Comparison of ENCODE assay signal across 15 mouse cellular contexts in the genomic region with DNA sequence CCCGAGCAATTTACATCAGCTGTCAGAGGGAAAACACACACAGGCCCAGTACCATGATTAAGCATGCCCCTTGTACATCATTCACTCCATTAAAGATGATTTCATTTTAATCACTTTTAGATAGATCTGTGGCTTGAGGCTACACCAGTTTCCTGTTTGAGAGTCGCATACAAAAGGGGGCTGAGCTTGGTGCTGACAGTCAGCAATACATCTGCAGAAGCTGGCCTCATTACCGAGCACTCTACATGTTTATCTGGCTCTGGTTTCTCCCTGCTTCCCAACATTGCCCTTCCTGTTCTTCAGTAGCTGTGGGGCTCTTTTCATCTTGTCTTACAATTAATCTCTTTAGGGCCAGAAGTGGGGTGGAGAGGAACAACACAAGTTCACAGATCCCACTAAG. TPM values are rescaled to one million over a fixed set of nuclear protein-coding genes. Genes with fewer than 3 reads are reported as not detected.
DNase-seq lines count a peak whose midpoint lies in the region; ATAC-seq and TF ChIP-seq lines count a peak whose summit lies in the region.
"Had no signal": no experiment of that assay in that cellular context is flagged by ENCODE, and none has a peak within 500 bp of the region (broad histone marks: within the 10 kb centered on the region; RNA-seq: fewer than 3 reads in every experiment).

No protein-coding gene starts in this region.

- no peaks in the 10 kb centered on the region for H3K9me3 ChIP-seq in embryonic facial prominence, embryonic 14.5 days (ENCODE audit: control insufficient read depth, low read length)
- H3K9me3 ChIP-seq in embryonic facial prominence, embryonic 10.5 days, result no peaks in the 10 kb centered on the region
- H3K9me3 ChIP-seq: forebrain, embryonic 12.5 days; heart, embryonic 15.5 days; hindbrain, embryonic 10.5 days had no signal

- H3K4me3 ChIP-seq in embryonic facial prominence, embryonic 14.5 days (ENCODE audit: low read depth, low read length), result no peak overlapping the region
- no peak overlapping the region for H3K4me3 ChIP-seq in embryonic facial prominence, embryonic 10.5 days
- H3K4me3 ChIP-seq in lung, adult 2 months (replicated peaks; ENCODE audit: extremely low read depth, low read depth, low read length), result no peak overlapping the region
- H3K4me3 ChIP-seq: forebrain, embryonic 12.5 days; gastrocnemius, adult 2 months; heart, embryonic 15.5 days; hindbrain, embryonic 10.5 days had no signal

- no peak overlapping the region for H3K27ac ChIP-seq in embryonic facial prominence, embryonic 14.5 days (replicated peaks; ENCODE audit: low read depth, low read length)
- H3K27ac ChIP-seq in embryonic facial prominence, embryonic 10.5 days (replicated peaks), result no peak overlapping the region
- H3K27ac ChIP-seq: forebrain, embryonic 12.5 days; gastrocnemius, adult 2 months; heart, embryonic 15.5 days; hindbrain, embryonic 10.5 days had no signal

- H3K36me3 ChIP-seq in embryonic facial prominence, embryonic 14.5 days (ENCODE audit: control insufficient read depth, insufficient read depth, low read length), result no peaks in the 10 kb centered on the region
- H3K36me3 ChIP-seq in embryonic facial prominence, embryonic 10.5 days (replicated peaks), result no peaks in the 10 kb centered on the region
- H3K36me3 ChIP-seq: forebrain, embryonic 12.5 days; heart, embryonic 15.5 days; hindbrain, embryonic 10.5 days had no signal

- 0 out of 2 replicates have a peak, but pooled peaks cover 3% of the 10 kb centered on the region for H3K4me1 ChIP-seq in embryonic facial prominence, embryonic 14.5 days (ENCODE audit: control insufficient read depth, insufficient read depth, low read length)
- peaks cover 32% of the 10 kb centered on the region for H3K4me1 ChIP-seq in embryonic facial prominence, embryonic 10.5 days
- peaks cover 5% of the 10 kb centered on the region; the same call in 1 of the 2 replicates for H3K4me1 ChIP-seq in lung, adult 2 months (ENCODE audit: control insufficient read depth, insufficient read depth, low read length)

- whole genome bisulfite sequencing in embryonic facial prominence, embryonic 14.5 days, result 26% methylated on average over 3 of the region's 3 CpGs
- WGBS in embryonic facial prominence, embryonic 10.5 days, result 50% methylated on average over 3 of the region's 3 CpGs
- 35% methylated on average over 3 of the region's 3 CpGs for WGBS in lung, adult 2 months

- ATAC-seq in embryonic facial prominence, embryonic 14.5 days (ENCODE audit: low read depth), result peak; percentile 21; the same call in 1 of the 2 replicates
- peak; percentile 52 for ATAC-seq in inflammation-experienced regulatory T-cells, adult 6 months
- ATAC-seq in frontal cortex, adult (ENCODE audit: low TSS enrichment), result no peak

- TF ChIP-seq CTCF in lung, adult 2 months (IDR thresholded peaks at IDR 0.05; ENCODE audit: insufficient read depth, low read length), result no peak

- H3K9ac ChIP-seq in embryonic facial prominence, embryonic 14.5 days (ENCODE audit: low read depth, low read length), result no peak overlapping the region
- H3K9ac ChIP-seq: forebrain, embryonic 12.5 days; heart, embryonic 15.5 days had no signal

- H3K4me2 ChIP-seq in embryonic facial prominence, embryonic 14.5 days (ENCODE audit: low read depth, low read length), result no peak overlapping the region
- H3K4me2 ChIP-seq: forebrain, embryonic 12.5 days; heart, embryonic 15.5 days had no signal

- DNase-seq in embryonic facial prominence, embryonic 14.5 days (ENCODE audit: low spot score), result peak; percentile 50
- DNase-seq in embryonic facial prominence, embryonic 10.5 days (ENCODE audit: low spot score), result no peak
- DNase-seq in lung, postnatal 10 days, result peak; percentile 28
- DNase-seq in lung, adult 2 months, result no peak
- DNase-seq in CD4-positive helper T cell, adult 2 months (ENCODE audit: low read depth, low spot score), result peak; percentile 31
- DNase-seq in spleen, postnatal 14 days (ENCODE audit: low spot score in 2 of 2), result no peak
- DNase-seq: cerebellum, adult 11-12 months; gastrocnemius, adult 2 months; heart, adult 11 months; kidney, postnatal 36 days had no signal

- H3K27me3 ChIP-seq in embryonic facial prominence, embryonic 14.5 days (replicated peaks; ENCODE audit: control insufficient read depth, insufficient read depth, low read length), result no peaks in the 10 kb centered on the region
- H3K27me3 ChIP-seq in embryonic facial prominence, embryonic 10.5 days (replicated peaks; ENCODE audit: low read depth, poor library complexity, severe bottlenecking), result peaks cover 15% of the 10 kb centered on the region
- H3K27me3 ChIP-seq: heart, embryonic 15.5 days had no signal

- TF ChIP-seq POLR2A in lung, adult 2 months (IDR thresholded peaks at IDR 0.05; ENCODE audit: borderline replicate concordance, extremely low read depth, low read depth, low read length), result no peak

RNA-seq across cellular contexts. Expression of gene Eif4e3, which starts 6.1 kb away (rescaled TPM):
- 11.2 and 12.1 TPM in 2 replicates for polyA plus RNA-seq in embryonic facial prominence, embryonic 14.5 days (2014; fragmentation: Nextera tagmentation; extraction: Ambion mirVana)
- 14.2 and 16.5 TPM in 2 replicates for polyA plus RNA-seq in embryonic facial prominence, embryonic 10.5 days (2016; fragmentation: Nextera tagmentation; extraction: Ambion mirVana)
- 10.8 and 15.2 TPM in 2 replicates for polyA plus RNA-seq in lung, adult 2 months (2012; rRNA removed)
- 10 to 100 TPM; 23.0 to 31.4 (median 29.9) TPM for polyA plus RNA-seq in inflammation-experienced regulatory T-cells, adult 6 months (2017; shearing (Covaris generic))

RNA-seq across cellular contexts. Expression of gene Gm20696, which starts 6.2 kb away (rescaled TPM):
- 2.6 and 3.0 TPM in 2 replicates for polyA plus RNA-seq in embryonic facial prominence, embryonic 14.5 days (2014; fragmentation: Nextera tagmentation; extraction: Ambion mirVana)
- polyA plus RNA-seq in embryonic facial prominence, embryonic 10.5 days (2016; fragmentation: Nextera tagmentation; extraction: Ambion mirVana), result 3.1 and 4.5 TPM in 2 replicates
- 0.71 and 1.4 TPM in 2 replicates for polyA plus RNA-seq in lung, adult 2 months (2012; rRNA removed)
- polyA plus RNA-seq in inflammation-experienced regulatory T-cells, adult 6 months (2017; shearing (Covaris generic)), result 10 to 100 TPM in 2 of 3 experiments, under 1 TPM in 1; 0.88 to 21.2 (median 18.7) TPM

RNA-seq across cellular contexts. Expression of gene Gpr27, which starts 32.0 kb away (rescaled TPM):
- polyA plus RNA-seq in embryonic facial prominence, embryonic 14.5 days (2014; fragmentation: Nextera tagmentation; extraction: Ambion mirVana), result 7.9 TPM in 2 replicates
- 1.5 and 2.1 TPM in 2 replicates for polyA plus RNA-seq in embryonic facial prominence, embryonic 10.5 days (2016; fragmentation: Nextera tagmentation; extraction: Ambion mirVana)
- 3.0 and 4.2 TPM in 2 replicates for polyA plus RNA-seq in lung, adult 2 months (2012; rRNA removed)
- polyA plus RNA-seq in inflammation-experienced regulatory T-cells, adult 6 months (2017; shearing (Covaris generic)), result not detected

Comparison
In these comparisons a context has a peak if more than half of its experiments do, and no peak if none do; other contexts are left out.
1. DNase-seq: peak in embryonic facial prominence, embryonic 14.5 days (single experiment), lung, postnatal 10 days (single experiment) and CD4-positive helper T cell, adult 2 months (single experiment); none in embryonic facial prominence, embryonic 10.5 days (single experiment), lung, adult 2 months (single experiment) and spleen, postnatal 14 days (0 of 2).